Mouse (Mus musculus) liver, adult 2 months (tissue): ENCODE results near the gene Lats2. TPM values are rescaled to one million over a fixed set of nuclear protein-coding genes. Genes with fewer than 3 reads are reported as not detected.

Experiments
- DNase-seq: peaks from one replicate; pipeline ENCODE4 v3.0.0-alpha.2; 2011; ENCODE audit warnings: low read depth, low spot score; ENCODE audit errors: extremely low read depth
- H3K27ac ChIP-seq: fragments of 200-500 bp; replicated peaks from 2 replicates; pipeline ENCODE4 v1.5.1; 2012; ENCODE audit warnings: low read depth, mild to moderate bottlenecking, control low read depth, inconsistent platforms, low read length; ENCODE audit not compliant: insufficient read depth
- H3K27me3 ChIP-seq: fragments of 200-500 bp; 2 replicates; pipeline ENCODE4 v1.6.1; 2012; ENCODE audit warnings: mild to moderate bottlenecking, moderate library complexity, low read length, inconsistent platforms; ENCODE audit not compliant: control insufficient read depth, insufficient read depth
- H3K36me3 ChIP-seq: fragments of 200-500 bp; 2 replicates; pipeline ENCODE4 v1.6.1; 2012; ENCODE audit warnings: low read length, inconsistent platforms; ENCODE audit not compliant: control insufficient read depth, insufficient read depth
- H3K4me1 ChIP-seq: fragments of 200-500 bp; 2 replicates; pipeline ENCODE4 v1.6.1; 2011; ENCODE audit warnings: low read length; ENCODE audit not compliant: control insufficient read depth, insufficient read depth
- H3K4me3 ChIP-seq: fragments of 200-500 bp; 2 replicates; pipeline ENCODE4 v1.5.1; 2011; ENCODE audit warnings: low read depth, mild to moderate bottlenecking, control low read depth, low read length, moderate library complexity; ENCODE audit not compliant: insufficient read depth
- H3K79me2 ChIP-seq: fragments of 200-500 bp; 2 replicates; pipeline ENCODE4 v1.6.1; 2012; ENCODE audit warnings: inconsistent platforms, mild to moderate bottlenecking, low read length, moderate library complexity; ENCODE audit not compliant: control insufficient read depth, insufficient read depth
- H3K9ac ChIP-seq: fragments of 200-500 bp; 2 replicates; pipeline ENCODE4 v1.6.1; 2012; ENCODE audit warnings: low read depth, mild to moderate bottlenecking, control low read depth, inconsistent platforms, low read length
- CTCF ChIP-seq: fragments of 200-500 bp; IDR thresholded peaks from 2 replicates; pipeline ENCODE4 v1.5.1; 2011; ENCODE audit warnings: low read depth, low read length, control low read depth
- POLR2A ChIP-seq: fragments of 200-500 bp; IDR thresholded peaks from 2 replicates; pipeline ENCODE4 v1.6.1; 2011; ENCODE audit warnings: low read length, control low read depth; ENCODE audit not compliant: insufficient read depth; ENCODE audit errors: extremely low read depth
- WGBS: fragments of 180-500 bp; shearing (Covaris S2); methylation state at CpG from one replicate; pipeline ENCODE4 v1.1.7; 2018; 5-methylcytosine and 5-hydroxymethylcytosine counted together
- polyA plus RNA-seq: library from polyadenylated mRNA; depleted of rRNA; stranded (reverse); fragments of >200 nt; gene quantifications from 2 replicates; pipeline ENCODE4 v1.2.3, GENCODE M21; 2012
- total RNA-seq: library from RNA; depleted of rRNA; stranded (reverse); fragments of >200 nt; gene quantifications from 2 replicates; pipeline ENCODE4 v1.2.3, GENCODE M21; 2014

The Lats2 gene
- total and polyA plus RNA-seq, 2 experiments, result 8.6 to 8.8 TPM

GRCm38 (mm10) chr14:57701915-57702477 lies 56.2 kb downstream of the Lats2 start:
- H3K27me3 ChIP-seq, result no peaks in the 10 kb centered on the region
- H3K9ac ChIP-seq, result no peak overlapping the region
- peaks cover 8% of the 10 kb centered on the region for H3K36me3 ChIP-seq
- H3K4me1 ChIP-seq, result no peaks in the 10 kb centered on the region
- no peak overlapping the region for H3K27ac ChIP-seq
- DNase-seq, result no peak
- TF ChIP-seq POLR2A, result no peak
- TF ChIP-seq CTCF, result no peak
- no peak overlapping the region for H3K4me3 ChIP-seq
- H3K79me2 ChIP-seq, result no peaks in the 10 kb centered on the region
- 81% methylated on average over 12 of the region's 12 CpGs for WGBS

DNA sequence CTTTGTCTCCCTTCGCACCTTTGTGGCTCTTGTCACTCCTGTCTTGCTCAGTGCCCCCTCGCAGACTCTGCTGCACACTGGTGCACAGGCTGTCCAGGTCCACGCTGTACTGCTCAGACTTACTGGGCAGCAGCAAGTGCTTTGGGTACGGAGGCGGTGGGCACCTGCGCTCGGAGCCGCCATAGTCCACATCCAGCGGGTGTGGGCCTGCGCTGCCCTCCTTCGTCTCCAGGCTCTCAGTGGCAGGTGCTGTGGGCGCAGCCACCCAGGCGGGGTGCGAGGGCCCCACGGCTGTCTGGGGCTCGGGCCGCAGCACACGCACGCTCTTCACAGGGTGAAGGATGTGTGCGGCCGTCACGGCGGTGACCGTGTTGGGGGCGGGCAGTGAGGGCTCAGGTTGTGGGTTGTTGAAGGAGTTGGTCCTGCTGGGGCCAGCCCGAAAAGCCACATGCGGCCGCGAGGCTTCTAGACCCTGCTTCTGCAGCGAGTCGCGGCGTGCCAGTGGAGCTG lies 58.7 kb downstream of the Lats2 start:
- Histone ChIP-seq H3K27ac (no peak overlapping the region), H3K4me3 (no peak overlapping the region), H3K79me2 (no peaks in the 10 kb centered on the region), H3K27me3 (no peaks in the 10 kb centered on the region), H3K9ac (no peak overlapping the region), H3K36me3 (peaks cover 24% of the 10 kb centered on the region), H3K4me1 (no peaks in the 10 kb centered on the region)
- no peak for DNase-seq
- WGBS, result 97% methylated on average over 33 of the region's 33 CpGs
- TF ChIP-seq POLR2A, result no peak
- TF ChIP-seq CTCF, result no peak

DNA sequence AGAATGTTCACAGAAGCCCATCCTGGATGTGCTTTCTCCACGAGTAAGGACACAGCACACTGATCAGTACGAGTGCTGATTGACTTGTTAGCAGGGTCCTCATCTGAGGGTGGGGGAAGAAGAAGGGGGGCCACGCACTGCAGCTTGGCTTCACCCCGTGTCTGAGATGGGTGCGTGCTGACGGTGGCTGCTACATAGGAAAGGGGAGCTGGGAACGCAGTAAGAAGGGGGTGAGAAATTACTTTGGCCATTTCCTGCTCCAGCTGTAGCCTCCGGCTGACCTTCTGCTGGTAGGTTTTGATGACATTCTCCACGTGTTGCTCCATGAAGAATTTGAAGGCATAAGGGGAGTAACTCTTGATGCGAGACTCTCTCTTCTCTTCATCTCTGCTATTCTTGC lies 59.2 kb downstream of the Lats2 start:
- Histone ChIP-seq H3K27me3 (no peaks in the 10 kb centered on the region), H3K36me3 (peaks cover 26% of the 10 kb centered on the region), H3K4me3 (no peak overlapping the region), H3K27ac (no peak overlapping the region), H3K79me2 (no peaks in the 10 kb centered on the region), H3K4me1 (no peaks in the 10 kb centered on the region), H3K9ac (no peak overlapping the region)
- no peak for DNase-seq
- TF ChIP-seq CTCF, result no peak
- no peak for TF ChIP-seq POLR2A
- WGBS, result 91% methylated on average over 10 of the region's 10 CpGs

GRCm38 (mm10) chr14:57696066-57696465 lies 62.1 kb downstream of the Lats2 start:
- no peak for TF ChIP-seq POLR2A
- TF ChIP-seq CTCF, result no peak
- no peaks in the 10 kb centered on the region for H3K79me2 ChIP-seq
- H3K4me1 ChIP-seq, result no peaks in the 10 kb centered on the region
- no peak overlapping the region for H3K4me3 ChIP-seq
- H3K9ac ChIP-seq, result no peak overlapping the region
- no peak for DNase-seq
- no peaks in the 10 kb centered on the region for H3K27me3 ChIP-seq
- 95% methylated on average over 15 of the region's 15 CpGs for WGBS
- H3K27ac ChIP-seq, result no peak overlapping the region
- peaks cover 37% of the 10 kb centered on the region for H3K36me3 ChIP-seq

- no peak for DNase-seq
Observed at GRCm38 (mm10) chr14:57695550-57695949, 62.6 kb downstream of the Lats2 start.

DNA sequence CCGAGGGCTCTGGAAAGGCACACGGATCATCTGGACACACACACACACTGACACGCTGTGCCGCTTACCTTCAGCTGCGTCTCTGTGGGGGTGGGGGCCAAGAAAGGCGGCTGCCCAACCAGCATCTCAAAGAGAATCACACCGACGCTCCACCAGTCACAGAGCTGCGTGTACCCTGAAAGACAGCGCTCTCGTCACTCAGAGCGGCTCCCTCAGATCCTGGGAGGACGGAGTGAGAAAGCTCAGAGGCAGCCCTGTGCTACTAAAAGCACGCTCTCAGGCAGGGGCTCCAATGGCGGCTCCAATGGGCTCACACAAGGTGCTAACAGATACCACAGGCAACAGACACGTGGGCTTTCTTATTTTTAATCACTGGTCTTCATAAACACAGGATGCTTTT lies 63.9 kb downstream of the Lats2 start:
- 92% methylated on average over 16 of the region's 16 CpGs for WGBS
- H3K36me3 ChIP-seq, result peaks cover 46% of the 10 kb centered on the region
- DNase-seq, result no peak

More at GRCm38 (mm10) chr14:57695550-57695949, 62.6 kb downstream of the Lats2 start:
- H3K4me1 ChIP-seq, result no peaks in the 10 kb centered on the region
- 94% methylated on average over 8 of the region's 8 CpGs for WGBS
- no peak overlapping the region for H3K4me3 ChIP-seq
- no peak overlapping the region for H3K27ac ChIP-seq
- H3K79me2 ChIP-seq, result no peaks in the 10 kb centered on the region
- no peak overlapping the region for H3K9ac ChIP-seq
- peak; percentile 32; the same call in 1 of the 2 replicates for TF ChIP-seq CTCF
- no peak for TF ChIP-seq POLR2A
- H3K36me3 ChIP-seq, result peaks cover 42% of the 10 kb centered on the region
- H3K27me3 ChIP-seq, result no peaks in the 10 kb centered on the region

More for the DNA sequence above, 63.9 kb downstream of the Lats2 start:
- no peak overlapping the region for H3K4me3 ChIP-seq
- H3K4me1 ChIP-seq, result no peaks in the 10 kb centered on the region
- TF ChIP-seq POLR2A (no peak), CTCF (no peak)
- H3K27me3 ChIP-seq, result no peaks in the 10 kb centered on the region
- H3K9ac ChIP-seq, result no peak overlapping the region
- no peaks in the 10 kb centered on the region for H3K79me2 ChIP-seq
- no peak overlapping the region for H3K27ac ChIP-seq
